Mouse (Mus musculus) layer of hippocampus, postnatal 10 days (tissue): ENCODE results near the gene Sgsh. TPM values are rescaled to one million over a fixed set of nuclear protein-coding genes. Genes with fewer than 3 reads are reported as not detected.

ENCODE experiments used
- DNase-seq, 2 experiments: peaks; one replicate each; pipeline ENCODE4 v3.0.0; 2021; ENCODE audit warnings: low spot score in 2 of 2
- microRNA-seq, 2 experiments: library from miRNA; unstranded; fragments of <30 nt; microRNA quantifications; one replicate each; pipeline ENCODE4 v1.2.0; 2021
- total RNA-seq, 2 experiments: library from RNA; stranded (reverse); gene quantifications; 2 replicates each; pipeline ENCODE4 v1.2.3; 2021

Sgsh gene
- total RNA-seq, 2 experiments from 2014 or later = 4.7 to 5.1 TPM

DNA sequence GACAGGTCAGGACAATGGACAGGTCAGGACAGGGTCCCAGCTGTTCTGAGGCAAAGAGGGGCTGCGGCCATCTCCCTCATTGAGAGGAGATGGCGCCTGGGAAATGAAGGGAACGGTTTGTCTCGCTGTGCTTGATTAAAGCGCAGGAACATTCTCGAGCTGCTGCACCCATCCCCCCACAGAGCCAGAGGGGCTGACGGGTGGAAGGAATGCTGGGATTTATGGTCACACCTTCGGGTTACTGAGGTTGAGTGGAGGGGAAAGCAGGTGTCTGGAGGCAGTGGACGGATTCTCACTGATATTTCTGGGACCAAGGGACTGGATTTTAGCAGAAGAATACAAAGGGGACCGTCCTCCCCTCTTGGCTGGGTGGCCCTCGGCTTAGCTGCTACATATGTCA lies 47.4 kb downstream of the Sgsh start:
- DNase-seq = no peak

DNA sequence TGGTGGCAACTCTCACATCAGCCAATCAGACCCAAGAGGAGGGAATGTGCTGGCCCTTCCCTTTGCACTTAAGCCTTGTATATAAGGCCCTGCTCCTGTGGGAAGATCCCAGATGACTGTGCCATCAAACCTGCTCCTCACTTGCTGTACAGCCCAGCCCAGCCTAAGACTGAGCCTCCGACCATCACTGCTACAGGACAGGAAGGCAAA lies 47.8 kb downstream of the Sgsh start, which contains the start of gene Card14:
TSS of gene Card14 (plus strand) at position 111 of the 210 bp plus-strand sequence.
- no peak for DNase-seq

DNA sequence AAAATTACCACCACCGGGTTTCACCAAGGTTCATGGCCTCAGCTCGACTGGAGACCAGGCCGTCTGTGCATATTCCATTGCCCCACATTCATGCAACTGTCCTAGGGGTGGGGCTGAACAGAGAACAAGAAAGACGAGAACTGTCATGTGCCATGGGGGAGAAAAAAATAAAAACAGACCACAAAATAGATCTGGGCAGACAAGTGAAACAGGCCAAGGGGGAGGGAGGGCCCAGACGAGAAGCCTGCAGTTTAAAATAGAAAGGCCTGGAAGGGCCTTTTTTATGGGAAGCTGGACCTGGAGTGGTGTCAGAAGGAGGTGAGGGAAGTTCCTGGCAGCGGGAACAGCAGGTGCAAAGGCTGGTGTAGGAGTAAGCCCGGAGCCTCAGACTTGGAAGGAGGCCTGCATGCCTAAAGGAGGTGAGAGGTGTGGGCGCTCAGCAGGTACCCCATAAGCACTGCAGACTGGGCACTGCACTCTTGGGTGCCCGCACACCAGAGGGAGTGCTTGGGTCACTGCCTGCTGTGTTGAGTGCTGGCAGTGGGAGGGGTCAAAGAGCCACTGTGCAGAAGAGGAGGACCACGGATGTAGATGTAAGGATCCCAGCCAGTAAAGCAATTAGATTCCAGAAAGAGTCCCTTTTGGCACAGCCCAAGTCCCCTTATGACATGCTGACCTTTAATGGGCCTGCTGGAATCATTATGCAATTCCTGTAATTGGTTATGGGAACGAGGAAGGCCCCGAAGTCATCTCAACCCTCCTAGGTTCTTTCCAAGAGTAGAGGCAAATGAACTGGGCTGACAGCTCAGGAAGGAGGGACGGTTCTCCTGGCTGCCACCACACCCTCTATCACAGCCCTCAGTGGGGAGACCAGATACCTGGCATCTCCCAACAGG lies 48.3 kb downstream of the Sgsh start:
- no peak for DNase-seq

DNA sequence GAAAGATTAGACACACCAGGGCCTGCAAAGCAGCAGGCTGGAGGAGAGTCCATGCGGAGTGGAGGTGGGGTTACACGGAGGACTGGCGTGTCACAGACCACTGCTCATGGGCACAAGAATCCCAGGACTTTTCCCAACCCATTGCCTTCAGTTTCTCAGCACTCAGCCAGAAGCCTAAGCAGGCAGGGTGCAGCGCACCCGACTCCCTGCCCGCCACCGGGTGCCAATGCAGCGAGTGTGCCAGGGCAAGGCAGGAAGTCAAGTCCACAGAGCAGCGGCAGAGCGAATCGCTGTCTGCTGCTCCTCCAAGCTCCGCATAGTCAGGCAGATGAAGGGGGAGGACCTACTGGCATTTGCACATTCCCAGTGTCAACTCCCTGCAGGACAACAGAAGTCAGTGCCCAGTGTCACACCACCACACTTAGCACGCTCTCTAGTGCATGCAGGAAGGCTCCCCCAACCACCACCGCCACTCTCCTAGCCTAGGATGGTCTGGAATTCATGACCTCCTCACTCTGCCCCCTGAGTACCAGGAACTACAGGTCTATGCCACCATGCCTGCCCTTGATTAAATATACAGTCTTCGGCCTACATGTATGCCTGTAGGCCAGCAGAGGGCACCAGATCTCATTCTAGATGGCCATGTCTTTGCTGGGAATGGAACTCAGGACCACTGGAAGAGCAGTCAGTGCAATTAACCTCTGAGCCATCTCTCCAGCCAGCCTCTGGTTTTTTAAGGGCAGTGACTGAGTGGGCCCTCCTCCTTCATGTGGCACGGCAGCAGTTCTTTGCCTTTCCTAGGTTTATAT lies 50.2 kb downstream of the Sgsh start:
- peak; percentile 49 to 57 for DNase-seq

DNA sequence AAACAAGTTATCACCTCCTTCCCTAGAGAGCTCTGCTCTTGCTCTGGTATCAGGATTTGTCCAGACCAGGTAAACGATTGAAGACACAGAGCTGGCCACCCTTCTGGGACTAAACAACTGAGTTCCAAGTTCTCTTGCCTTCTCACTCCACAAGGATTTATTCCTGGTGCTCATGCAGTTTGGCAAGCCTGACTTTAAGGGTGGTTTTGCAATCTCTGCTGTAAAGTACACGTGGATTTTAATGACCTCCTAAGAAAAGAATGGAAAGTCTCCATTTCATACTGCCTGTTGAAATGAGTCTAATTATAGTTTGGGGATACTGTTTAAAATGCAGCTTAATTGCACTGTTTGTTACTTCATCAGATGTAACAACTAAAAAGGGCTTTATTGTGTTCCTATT lies 54.4 kb downstream of the Sgsh start:
- no peak for DNase-seq

DNA sequence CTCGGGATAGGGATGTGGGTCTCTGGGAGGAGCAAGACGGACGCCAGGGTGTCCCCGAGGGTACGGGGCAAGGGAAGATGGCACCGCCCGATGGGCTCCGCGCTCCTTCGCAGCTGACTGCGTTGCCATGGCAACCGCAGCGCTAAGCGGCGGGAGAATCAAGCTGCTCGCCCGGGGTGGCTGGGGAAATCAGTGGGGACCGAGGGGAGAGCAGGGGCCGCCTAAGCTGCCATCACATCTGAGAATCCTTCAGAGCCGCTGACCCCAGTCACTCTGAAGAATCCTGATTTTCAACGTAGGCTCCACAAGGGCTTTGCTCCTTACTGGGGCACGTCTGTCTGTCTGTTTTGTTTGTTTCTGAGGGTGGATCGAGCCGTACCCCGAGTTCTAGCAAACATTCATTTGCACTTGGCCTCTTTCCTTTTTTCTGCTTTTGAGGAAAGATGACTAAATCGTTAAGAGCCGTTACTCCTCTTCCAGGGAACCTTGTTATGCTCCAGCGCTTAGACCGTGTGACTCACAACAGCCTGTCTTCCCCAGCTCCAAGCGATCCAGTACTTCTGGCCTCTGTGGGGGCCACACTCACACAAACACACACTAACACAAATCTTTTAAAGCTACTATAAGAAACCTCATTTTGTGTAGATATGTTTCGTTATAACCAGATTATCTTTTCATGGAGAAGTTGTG lies 54.9 kb downstream of the Sgsh start:
- no peak for DNase-seq

DNA sequence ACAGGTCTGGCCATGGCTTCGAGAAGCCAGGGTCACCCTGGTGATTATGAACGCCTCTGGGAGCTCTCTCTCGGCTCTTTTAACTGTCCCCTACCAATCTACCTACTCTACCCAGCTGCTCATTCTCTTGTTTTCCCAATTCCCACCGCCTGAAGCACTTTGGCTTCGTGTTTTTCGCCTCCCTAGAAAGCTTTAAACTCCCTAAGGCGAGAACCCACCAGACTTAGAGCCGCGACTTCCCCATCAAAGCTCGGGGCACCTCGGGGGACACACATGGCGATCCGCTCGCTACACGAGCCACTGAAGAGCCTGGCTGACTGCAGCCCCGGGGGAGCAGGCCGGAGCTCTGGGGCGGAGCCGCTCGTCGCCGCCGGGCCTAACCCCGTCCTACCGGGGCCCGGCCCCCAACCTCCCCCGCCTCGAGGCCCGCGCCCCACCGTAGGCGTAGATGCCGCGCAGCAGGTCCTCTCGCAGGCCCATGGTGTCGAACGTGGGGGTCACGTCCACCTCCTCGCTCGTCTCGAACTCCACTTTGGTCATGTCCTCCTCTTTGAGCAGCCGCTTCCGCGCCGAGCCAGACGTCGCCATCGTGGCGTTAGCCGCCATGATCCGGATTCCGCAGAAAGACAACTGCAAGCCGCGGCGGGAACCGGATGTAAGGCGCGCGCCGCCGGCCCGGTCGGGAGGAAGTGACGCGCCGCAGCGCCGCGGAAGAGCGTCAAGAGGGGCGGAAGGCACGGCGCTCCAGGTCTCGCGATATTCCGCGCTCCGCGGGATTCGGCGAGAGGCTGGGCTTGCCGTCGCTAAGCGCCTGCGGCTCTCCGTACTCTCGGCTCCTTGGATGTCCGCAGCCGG lies 55.7 kb downstream of the Sgsh start, which contains the start of gene Eif4a3:
TSS of gene Eif4a3 (minus strand) at position 699 of the 855 bp plus-strand sequence.
- DNase-seq = peak; percentile 97

DNA sequence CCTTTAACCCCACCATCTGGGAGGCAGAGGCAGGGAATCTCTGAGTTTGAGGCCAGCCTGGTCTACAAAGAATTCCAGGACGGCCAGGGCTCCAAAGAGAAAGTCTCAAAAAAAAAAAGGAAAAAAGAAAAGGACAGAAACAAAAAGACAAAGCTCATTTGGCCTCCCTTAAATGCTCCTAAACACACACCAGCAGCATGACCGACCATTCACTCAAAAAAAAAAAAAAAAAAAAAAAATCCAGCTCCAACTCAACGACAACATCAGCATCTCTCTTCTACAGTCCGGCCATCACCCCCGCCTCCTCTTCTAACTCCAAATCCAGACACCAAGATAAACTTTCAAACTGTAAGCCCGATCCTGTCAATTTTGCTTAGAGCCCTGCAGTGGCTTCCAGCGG lies 56.4 kb downstream of the Sgsh start:
- no peak for DNase-seq

DNA sequence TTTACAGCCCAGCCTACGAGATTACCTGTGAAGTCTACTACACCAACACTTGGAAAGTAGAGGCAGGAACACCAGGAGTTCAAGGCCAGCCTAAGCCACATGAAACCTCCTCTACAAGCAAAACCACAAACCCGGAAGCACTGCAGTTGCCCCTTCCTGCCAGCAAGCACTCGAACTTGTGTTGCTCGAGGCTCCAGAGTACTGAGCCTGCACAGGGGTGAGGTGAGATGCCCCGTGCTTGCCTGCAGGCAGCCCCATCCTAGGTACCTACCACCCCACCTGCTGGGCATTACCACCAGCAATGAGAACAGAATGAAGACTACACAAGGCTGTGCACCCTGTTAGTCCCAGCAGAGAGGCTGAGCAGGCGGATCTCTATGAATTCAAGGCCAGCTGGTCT lies 57.3 kb downstream of the Sgsh start:
- DNase-seq = no peak

Small RNA genes lying within 50 kb of the gene (microRNA-seq; reads per million reads assigned to microRNA genes)
- 0 reads per million in 2 experiments for gene Mir1932

Other genes with a start within 250 kb of the Sgsh start
- 100 to 1,000 TPM; 111 to 115 TPM for gene Tbc1d16, start 127.0 kb downstream of the Sgsh start, total RNA-seq
- 1 to 10 TPM; 4.8 to 5.2 TPM for gene Ccdc40, start 127.0 kb downstream of the Sgsh start, total RNA-seq
- gene Gaa, start 87.6 kb downstream of the Sgsh start, total RNA-seq = 100 to 1,000 TPM; 131 to 136 TPM
- 10 to 100 TPM; 88.9 to 93.0 TPM for gene Eif4a3, start 55.4 kb downstream of the Sgsh start, total RNA-seq
- gene Card14, start 47.8 kb downstream of the Sgsh start, total RNA-seq = under 1 TPM; 0.25 to 0.38 TPM
- 1 to 10 TPM; 5.4 to 6.3 TPM for gene Slc26a11, start within 50 bp of the Sgsh start, total RNA-seq
- 1 to 10 TPM; 3.8 TPM for gene Rnf213, start 37.6 kb upstream of the Sgsh start, total RNA-seq
- 10 to 100 TPM; 24.8 to 29.6 TPM for gene Endov, start 135.8 kb upstream of the Sgsh start, total RNA-seq
- gene Nptx1, start 192.2 kb upstream of the Sgsh start, total RNA-seq = 100 to 1,000 TPM; 146 to 173 TPM
- gene Rptor, start 247.4 kb upstream of the Sgsh start, total RNA-seq = 10 to 100 TPM; 50.2 to 61.3 TPM